17 mouse cellular contexts compared by ENCODE assay signal in genomic region chr13:32929107-32929750, GRCm38 (mm10). TPM values are rescaled to one million over a fixed set of nuclear protein-coding genes. Genes with fewer than 3 reads are reported as not detected.
DNase-seq lines count a peak whose midpoint lies in the region; ATAC-seq and TF ChIP-seq lines count a peak whose summit lies in the region.
"Had no signal": no experiment of that assay in that cellular context is flagged by ENCODE, and none has a peak within 500 bp of the region (broad histone marks: within the 10 kb centered on the region; RNA-seq: fewer than 3 reads in every experiment).

No protein-coding gene starts in this region.

- H3K4me1 ChIP-seq in kidney, postnatal 0 days (replicated peaks; ENCODE audit: insufficient read depth, low read length), result no peaks in the 10 kb centered on the region; the same call in 1 of the 2 replicates
- no peaks in the 10 kb centered on the region; the same call in 1 of the 2 replicates for H3K4me1 ChIP-seq in kidney, adult 2 months (ENCODE audit: control insufficient read depth, insufficient read depth, low read length)
- H3K4me1 ChIP-seq: forebrain, embryonic 12.5 days; hindbrain, embryonic 13.5 days; midbrain, embryonic 13.5 days had no signal

- no peak for TF ChIP-seq CTCF in kidney, postnatal 0 days (IDR thresholded peaks at IDR 0.05; ENCODE audit: low read depth)
- no peak for TF ChIP-seq CTCF in kidney, adult 2 months (conservative IDR thresholded peaks at IDR 0.05; ENCODE audit: insufficient read depth, insufficient read length, low read depth, low read length)
- TF ChIP-seq CTCF in C2C12 (IDR thresholded peaks at IDR 0.05; ENCODE audit: control insufficient read depth, insufficient read depth, insufficient read length), result no peak

- TF ChIP-seq POLR2A in kidney, adult 2 months (IDR thresholded peaks at IDR 0.05; ENCODE audit: low read depth, low read length), result no peak

- H3K9ac ChIP-seq in kidney, postnatal 0 days (ENCODE audit: low read depth, low read length), result no peak overlapping the region
- H3K9ac ChIP-seq: forebrain, embryonic 12.5 days; hindbrain, embryonic 13.5 days; liver, embryonic 12.5 days; midbrain, embryonic 13.5 days had no signal

- H3K4me3 ChIP-seq in kidney, postnatal 0 days (replicated peaks; ENCODE audit: low read depth, low read length), result no peak overlapping the region
- H3K4me3 ChIP-seq in kidney, adult 2 months (ENCODE audit: insufficient read depth, low read depth, low read length), result no peak overlapping the region
- H3K4me3 ChIP-seq in C2C12 (ENCODE audit: insufficient read depth, poor library complexity, severe bottlenecking), result no peak overlapping the region
- H3K4me3 ChIP-seq: forebrain, embryonic 12.5 days; hindbrain, embryonic 13.5 days; liver, embryonic 12.5 days; midbrain, embryonic 13.5 days had no signal

- no peaks in the 10 kb centered on the region for H3K79me3 ChIP-seq in C2C12 (ENCODE audit: low read depth)

- 61% methylated on average over 2 of the region's 2 CpGs for WGBS in kidney, postnatal 0 days
- 86% methylated on average over 2 of the region's 2 CpGs for WGBS in kidney, adult 2 months

- no peak for ATAC-seq in kidney, postnatal 0 days (replicated peaks; ENCODE audit: low FRiP score, low read depth)
- ATAC-seq: liver, embryonic 12.5 days; midbrain, embryonic 13.5 days had no signal

- H3K79me2 ChIP-seq in C2C12 (ENCODE audit: control insufficient read depth, insufficient read depth), result no peaks in the 10 kb centered on the region

- DNase-seq in kidney, postnatal 0 days (ENCODE audit: low spot score), result peak; percentile 51
- DNase-seq in kidney, adult 2 months, result no peak
- DNase-seq in fat pad, adult 2 months (ENCODE audit: extremely low read depth, low read depth, low spot score), result peak; percentile 31
- DNase-seq in natural killer cell, adult 2 months (ENCODE audit: low spot score in 2 of 2), result peak; percentile 57 to 67
- DNase-seq in left cerebral cortex, postnatal 25 days (ENCODE audit: low spot score in 2 of 2), result no peak
- no peak for DNase-seq in urinary bladder, adult 18-20 months (ENCODE audit: low spot score in 2 of 2)
- DNase-seq: embryo, embryonic 11 days; gastrocnemius, postnatal 25 days; kidney, postnatal 10 days; right cerebral cortex, postnatal 14 days had no signal

- H3K36me3 ChIP-seq in kidney, postnatal 0 days (ENCODE audit: insufficient read depth, low read length), result no peaks in the 10 kb centered on the region
- H3K36me3 ChIP-seq in kidney, adult 2 months (ENCODE audit: control insufficient read depth, insufficient read depth, low read length), result no peaks in the 10 kb centered on the region
- H3K36me3 ChIP-seq in C2C12 (ENCODE audit: control insufficient read depth, insufficient read depth), result no peaks in the 10 kb centered on the region
- H3K36me3 ChIP-seq: forebrain, embryonic 12.5 days; hindbrain, embryonic 13.5 days; liver, embryonic 12.5 days; midbrain, embryonic 13.5 days had no signal

- intact Hi-C loops in left cerebral cortex, postnatal 25 days (cut with DNase I), result no loop called here

- no peak overlapping the region for H3K4me2 ChIP-seq in kidney, postnatal 0 days (ENCODE audit: low read length)
- H3K4me2 ChIP-seq: forebrain, embryonic 12.5 days; hindbrain, embryonic 13.5 days; liver, embryonic 12.5 days; midbrain, embryonic 13.5 days had no signal

- no peaks in the 10 kb centered on the region for H3K9me3 ChIP-seq in kidney, postnatal 0 days (replicated peaks; ENCODE audit: low read length)
- H3K9me3 ChIP-seq: forebrain, embryonic 12.5 days; hindbrain, embryonic 13.5 days; liver, embryonic 12.5 days; midbrain, embryonic 13.5 days had no signal

- H3K27ac ChIP-seq in kidney, postnatal 0 days, result 0 out of 2 replicates have a peak overlapping the region, but pooled peaks have one; percentile 25
- no peak overlapping the region for H3K27ac ChIP-seq in kidney, adult 2 months (ENCODE audit: insufficient read depth, low read depth, low read length)
- H3K27ac ChIP-seq: forebrain, embryonic 12.5 days; hindbrain, embryonic 13.5 days; liver, embryonic 12.5 days; midbrain, embryonic 13.5 days had no signal

- no peak overlapping the region for H3ac ChIP-seq in C2C12 (ENCODE audit: control insufficient read depth, insufficient read length, low read depth)

- H3K27me3 ChIP-seq in kidney, postnatal 0 days (ENCODE audit: insufficient read depth, low read length), result no peaks in the 10 kb centered on the region
- H3K27me3 ChIP-seq in kidney, adult 2 months (replicated peaks; ENCODE audit: control insufficient read depth, insufficient read depth, low read length), result no peaks in the 10 kb centered on the region
- H3K27me3 ChIP-seq in C2C12 (ENCODE audit: control insufficient read depth, insufficient read depth, insufficient read length), result no peaks in the 10 kb centered on the region
- H3K27me3 ChIP-seq: forebrain, embryonic 12.5 days; hindbrain, embryonic 13.5 days; liver, embryonic 12.5 days; midbrain, embryonic 13.5 days had no signal

TF ChIP-seq in C2C12, 6 proteins besides CTCF, POLR2A, EP300 and RAD21:
- TF ChIP-seq MYOG (IDR thresholded peaks at IDR 0.05; ENCODE audit: control insufficient read depth, extremely low read depth, insufficient read length), result no peak
- TF ChIP-seq MYOD1 (IDR thresholded peaks at IDR 0.05; ENCODE audit: control insufficient read depth, insufficient read length, low read depth), result peak; percentile 76

RNA-seq across cellular contexts. Expression of gene Serpinb1c, which starts 31.2 kb away (rescaled TPM):
- polyA plus RNA-seq in kidney, postnatal 0 days (2015; fragmentation: Nextera tagmentation; extraction: Ambion mirVana), result not detected in 2 replicates
- polyA plus RNA-seq in kidney, adult 2 months (2012; rRNA removed), result 0.11 TPM in 1 of 2 replicates, not detected in the other
- polyA plus RNA-seq in C2C12 (2012; fragmentation: generic; extraction: Trizol), result 0.04 TPM
- total RNA-seq in left cerebral cortex, postnatal 25 days (2021), result not detected
- total RNA-seq: left cerebral cortex, adult 8-10 months; MEL had no signal
- polyA plus RNA-seq: forebrain, embryonic 12.5 days; hindbrain, embryonic 13.5 days; midbrain, embryonic 13.5 days had no signal

RNA-seq across cellular contexts. Expression of gene Serpinb6b, which starts 35.8 kb away (rescaled TPM):
- polyA plus RNA-seq in kidney, postnatal 0 days (2015; fragmentation: Nextera tagmentation; extraction: Ambion mirVana), result 11.7 and 14.3 TPM in 2 replicates
- 6.1 and 7.1 TPM in 2 replicates for polyA plus RNA-seq in kidney, adult 2 months (2012; rRNA removed)
- polyA plus RNA-seq in C2C12 (2012; fragmentation: generic; extraction: Trizol), result 1.0 TPM
- total RNA-seq in left cerebral cortex, postnatal 25 days (2021), result 1 to 10 TPM; 1.3 to 1.6 TPM

Comparison
In these comparisons a context has a peak if more than half of its experiments do, and no peak if none do; other contexts are left out.
1. DNase-seq: peak in kidney, postnatal 0 days (single experiment), fat pad, adult 2 months (single experiment) and natural killer cell, adult 2 months (2 of 2); none in kidney, adult 2 months (single experiment), left cerebral cortex, postnatal 25 days (0 of 2) and urinary bladder, adult 18-20 months (0 of 2).